Mouse (Mus musculus) forebrain, embryonic 10.5 days (tissue): Measurements from ENCODE around the gene Vsig10l. TPM values are rescaled to one million over a fixed set of nuclear protein-coding genes. Genes with fewer than 3 reads are reported as not detected.
A peak's percentile ranks its signal among the peaks of the same experiment; 100 is the strongest.

Source experiments
- DNase-seq: peaks from one replicate; pipeline ENCODE4 v3.0.0-alpha.2; 2017; ENCODE audit warnings: low spot score; ENCODE audit errors: extremely low spot score
- H3K27ac ChIP-seq: fragments of 300-500 bp; sonication (generic); 2 replicates; pipeline ENCODE4 v1.5.1; 2016; ENCODE audit warnings: mild to moderate bottlenecking
- H3K27me3 ChIP-seq: fragments of 300-500 bp; sonication (generic); 2 replicates; pipeline ENCODE4 v1.6.1; 2016; ENCODE audit warnings: mild to moderate bottlenecking; ENCODE audit not compliant: poor library complexity, severe bottlenecking
- H3K36me3 ChIP-seq: fragments of 300-500 bp; sonication (generic); replicated peaks from 2 replicates; pipeline ENCODE4 v1.6.1; 2016; ENCODE audit warnings: mild to moderate bottlenecking, moderate library complexity
- H3K4me1 ChIP-seq: fragments of 300-500 bp; sonication (generic); 2 replicates; pipeline ENCODE4 v1.6.1; 2016
- H3K4me3 ChIP-seq: fragments of 300-500 bp; sonication (generic); 2 replicates; pipeline ENCODE4 v1.5.1; 2016; ENCODE audit warnings: mild to moderate bottlenecking, moderate library complexity
- H3K9me3 ChIP-seq: fragments of 300-500 bp; sonication (generic); 2 replicates; pipeline ENCODE4 v1.6.1; 2016; ENCODE audit warnings: mild to moderate bottlenecking, moderate library complexity
- WGBS: fragments of 180-500 bp; shearing (Covaris S2); methylation state at CpG from one replicate; pipeline ENCODE4 v1.1.7; 2016; 5-methylcytosine and 5-hydroxymethylcytosine counted together
- microRNA-seq: library from miRNA; unstranded; fragments of <30 nt; microRNA quantifications from one replicate; pipeline ENCODE4, GENCODE M21; 2017
- polyA plus RNA-seq: library from polyadenylated mRNA; unstranded; fragments of >200 nt; fragmentation: Nextera tagmentation; extraction: Ambion mirVana; gene quantifications from 2 replicates; pipeline ENCODE4 v1.2.1, GENCODE M21; 2016

Vsig10l gene
- polyA plus RNA-seq, 1 experiment from 2014 or later, result 2.1 TPM

GRCm38 (mm10) chr7:43495343-43496021 is 32.5 kb downstream of the Vsig10l start:
- Histone ChIP-seq H3K27ac (no peak overlapping the region), H3K27me3 (peaks cover 21% of the 10 kb centered on the region), H3K4me1 (peaks cover 6% of the 10 kb centered on the region; the same call in 1 of the 2 replicates), H3K9me3 (peaks cover 11% of the 10 kb centered on the region; the same call in 1 of the 2 replicates), H3K4me3 (peak overlapping the region; percentile 18; the same call in 1 of the 2 replicates), H3K36me3 (no peaks in the 10 kb centered on the region)
- 10% methylated on average over 21 of the region's 21 CpGs for WGBS
- DNase-seq, result peak; percentile 57

DNA sequence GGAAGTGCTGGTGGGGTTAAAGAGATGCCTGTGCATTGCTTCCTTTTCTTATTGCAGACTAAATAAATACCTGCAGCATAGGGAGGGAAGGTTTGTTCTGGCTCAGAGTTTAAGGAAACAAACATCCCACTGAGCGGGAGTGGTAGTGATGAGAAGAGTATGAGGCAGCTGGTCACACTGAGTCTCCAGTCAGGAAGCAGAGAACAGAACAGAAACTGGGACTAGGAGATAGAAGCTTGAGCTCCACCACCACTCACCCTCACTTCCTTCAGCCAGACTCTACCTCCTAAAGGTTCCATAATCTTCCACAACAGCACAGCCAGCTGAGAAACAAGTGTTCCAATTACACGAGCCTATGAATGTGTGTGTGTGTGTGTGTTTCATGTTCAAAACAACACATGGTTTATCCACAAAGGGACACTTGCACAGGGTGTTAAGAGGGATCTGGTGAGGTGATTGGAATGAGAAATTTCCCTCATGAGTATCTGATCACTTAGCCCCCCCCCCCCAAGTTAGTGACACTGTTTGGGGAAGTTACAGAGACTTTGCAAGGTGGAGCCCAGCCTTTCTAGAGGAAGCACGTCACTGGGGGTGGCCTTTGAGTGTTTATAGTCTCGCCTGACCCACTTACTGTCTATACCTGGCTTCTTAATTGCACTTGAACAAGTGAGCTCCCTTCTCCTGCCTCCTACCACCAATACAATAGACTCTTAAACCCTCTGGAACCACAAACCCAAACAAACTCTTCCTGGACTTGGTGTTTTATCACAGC is 48.9 kb downstream of the Vsig10l start:
- 60% methylated on average over 4 of the region's 4 CpGs for WGBS
- H3K4me1 ChIP-seq, result no peaks in the 10 kb centered on the region
- no peak for DNase-seq
- H3K9me3 ChIP-seq, result no peaks in the 10 kb centered on the region
- no peak overlapping the region for H3K4me3 ChIP-seq
- no peaks in the 10 kb centered on the region for H3K36me3 ChIP-seq
- no peak overlapping the region for H3K27ac ChIP-seq
- H3K27me3 ChIP-seq, result no peaks in the 10 kb centered on the region

DNA sequence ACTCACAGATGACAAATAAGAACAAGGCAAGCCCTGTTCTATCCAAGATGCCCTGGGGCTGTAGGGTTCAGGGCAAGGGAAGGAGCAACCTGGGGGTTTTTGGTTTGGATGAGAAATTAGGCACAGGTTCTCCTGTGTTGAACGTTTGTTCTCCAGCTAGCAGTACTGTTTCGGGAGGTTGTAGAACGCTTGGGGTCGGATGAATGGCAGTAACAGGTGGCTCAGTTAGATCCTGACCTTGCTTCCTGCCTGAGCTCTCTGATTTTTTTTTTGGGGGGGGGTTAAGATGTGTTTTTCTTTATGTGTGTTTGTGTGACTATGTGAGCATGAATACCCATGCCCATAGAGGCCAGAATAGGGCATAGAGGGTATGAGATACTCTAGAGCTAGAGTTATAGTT is 49.6 kb downstream of the Vsig10l start:
- H3K27ac ChIP-seq, result no peak overlapping the region
- H3K4me1 ChIP-seq, result no peaks in the 10 kb centered on the region
- no peak for DNase-seq
- H3K9me3 ChIP-seq, result no peaks in the 10 kb centered on the region
- no peak overlapping the region for H3K4me3 ChIP-seq
- WGBS, result 86% methylated on average over 4 of the region's 4 CpGs
- no peaks in the 10 kb centered on the region for H3K27me3 ChIP-seq
- no peaks in the 10 kb centered on the region for H3K36me3 ChIP-seq

DNA sequence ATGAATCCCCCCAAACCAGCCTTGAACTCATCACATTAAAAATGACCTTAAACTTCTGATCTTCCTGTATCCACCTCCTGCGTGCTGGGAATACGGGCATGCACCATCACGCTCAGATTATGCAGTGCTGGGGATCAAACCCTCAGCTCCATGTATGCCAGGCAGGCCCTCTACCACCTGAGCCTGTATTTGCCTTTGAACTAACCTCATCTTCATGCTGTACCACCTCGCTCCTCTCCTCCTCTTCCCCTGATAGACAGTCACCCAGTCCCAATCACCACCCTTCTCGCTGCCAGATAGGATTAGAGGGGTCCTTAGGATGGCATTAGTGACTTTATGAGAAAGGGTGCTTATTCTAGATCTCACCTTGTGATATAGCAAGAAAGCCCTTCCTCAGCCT is 52.1 kb downstream of the Vsig10l start:
- DNase-seq, result no peak
- no peaks in the 10 kb centered on the region for H3K36me3 ChIP-seq
- WGBS, result 86% methylated on average over 5 of the region's 5 CpGs
- no peak overlapping the region for H3K4me3 ChIP-seq
- no peak overlapping the region for H3K27ac ChIP-seq
- no peaks in the 10 kb centered on the region for H3K4me1 ChIP-seq
- no peaks in the 10 kb centered on the region for H3K27me3 ChIP-seq
- H3K9me3 ChIP-seq, result no peaks in the 10 kb centered on the region

GRCm38 (mm10) chr7:43518341-43518740 is 55.4 kb downstream of the Vsig10l start:
- 89% methylated on average over 15 of the region's 15 CpGs for WGBS
- Histone ChIP-seq H3K27me3 (no peaks in the 10 kb centered on the region), H3K27ac (no peak overlapping the region), H3K36me3 (no peaks in the 10 kb centered on the region), H3K9me3 (no peaks in the 10 kb centered on the region), H3K4me1 (no peaks in the 10 kb centered on the region), H3K4me3 (no peak overlapping the region)
- no peak for DNase-seq

Small RNA genes lying within 50 kb of the gene (microRNA-seq; reads per million reads assigned to microRNA genes)
- not detected for gene Mir7051

Other genes starting within 250 kb of the Vsig10l start
- 11.3 TPM in 2 replicates for gene Zfp715, start 149.9 kb upstream of the Vsig10l start, polyA plus RNA-seq
- gene Siglecf, start 111.8 kb upstream of the Vsig10l start, polyA plus RNA-seq, result 0.15 and 0.25 TPM in 2 replicates
- 0.15 TPM in 1 of 2 replicates, not detected in the other for gene Siglecg, start 54.9 kb upstream of the Vsig10l start, polyA plus RNA-seq
- not detected in 2 replicates for gene Lim2, start 35.5 kb upstream of the Vsig10l start, polyA plus RNA-seq
- not detected in 2 replicates for gene Nkg7, start 26.1 kb upstream of the Vsig10l start, polyA plus RNA-seq
- not detected in 2 replicates for gene Cldnd2, start 22.4 kb upstream of the Vsig10l start, polyA plus RNA-seq
- 249 TPM in 2 replicates for gene Etfb, start 19.1 kb upstream of the Vsig10l start, polyA plus RNA-seq
- gene Gm45233, start 19.0 kb upstream of the Vsig10l start, polyA plus RNA-seq, result 0.31 and 0.50 TPM in 2 replicates
- 0.80 and 1.1 TPM in 2 replicates for gene Iglon5, start 26.9 kb downstream of the Vsig10l start, polyA plus RNA-seq
- not detected in 2 replicates for gene 4931406B18Rik, start 42.8 kb downstream of the Vsig10l start, polyA plus RNA-seq
- 0.70 and 0.86 TPM in 2 replicates for gene Cd33, start 81.3 kb downstream of the Vsig10l start, polyA plus RNA-seq
- 4.8 and 5.1 TPM in 2 replicates for gene Zfp658, start 99.1 kb downstream of the Vsig10l start, polyA plus RNA-seq
- 14.6 and 15.3 TPM in 2 replicates for gene Zfp719, start 116.5 kb downstream of the Vsig10l start, polyA plus RNA-seq
- 1.5 and 2.3 TPM in 2 replicates for gene Zfp819, start 144.0 kb downstream of the Vsig10l start, polyA plus RNA-seq
- gene Ceacam18, start 171.6 kb downstream of the Vsig10l start, polyA plus RNA-seq, result not detected in 2 replicates
- 0.21 and 0.22 TPM in 2 replicates for gene Siglece, start 197.0 kb downstream of the Vsig10l start, polyA plus RNA-seq
- gene Ctu1, start 208.9 kb downstream of the Vsig10l start, polyA plus RNA-seq, result 15.7 and 18.4 TPM in 2 replicates
- not detected in 2 replicates for gene Klk14, start 227.3 kb downstream of the Vsig10l start, polyA plus RNA-seq
- gene Klk13, start 249.4 kb downstream of the Vsig10l start, polyA plus RNA-seq, result 0.29 and 0.64 TPM in 2 replicates